Mouse (Mus musculus): Measurements from ENCODE around the gene Ezr.

The Ezr gene

GRCm38 (mm10) chr17:6789103-6789502 is 6.5 kb upstream of the Ezr start:
- peak; percentile 40 for DNase-seq

- no peak for DNase-seq
These were observed 4.7 kb upstream of the Ezr start for GRCm38 (mm10) chr17:6787241-6787640.

GRCm38 (mm10) chr17:6783756-6784357 is 1.3 kb upstream of the Ezr start:
- DNase-seq: no peak

- DNase-seq: peak; percentile 66
These were observed 550 bp upstream of the Ezr start for GRCm38 (mm10) chr17:6783006-6783661.

- peak; percentile 71 for DNase-seq
These were observed 504 bp downstream of the Ezr start for GRCm38 (mm10) chr17:6782033-6782526.

GRCm38 (mm10) chr17:6781273-6781672 is 1.3 kb downstream of the Ezr start:
- DNase-seq: no peak

GRCm38 (mm10) chr17:6780521-6781115 is 2.0 kb downstream of the Ezr start:
- DNase-seq: no peak

- no peak for DNase-seq
These were observed 3.0 kb downstream of the Ezr start for GRCm38 (mm10) chr17:6779632-6780031.

GRCm38 (mm10) chr17:6778771-6779509 is 3.6 kb downstream of the Ezr start:
- DNase-seq: peak; percentile 74

GRCm38 (mm10) chr17:6778332-6778683 is 4.3 kb downstream of the Ezr start:
- DNase-seq: peak; percentile 64

GRCm38 (mm10) chr17:6777629-6778331 is 4.8 kb downstream of the Ezr start:
- DNase-seq: no peak

- DNase-seq: no peak
These were observed 5.5 kb downstream of the Ezr start for GRCm38 (mm10) chr17:6777061-6777460.

- DNase-seq: no peak
These were observed 6.0 kb downstream of the Ezr start for GRCm38 (mm10) chr17:6776576-6776975.

GRCm38 (mm10) chr17:6776123-6776522 is 6.5 kb downstream of the Ezr start:
- no peak for DNase-seq

- no peak for DNase-seq
These were observed 6.9 kb downstream of the Ezr start for GRCm38 (mm10) chr17:6775671-6776070.

- DNase-seq: no peak
These were observed 7.4 kb downstream of the Ezr start for GRCm38 (mm10) chr17:6775221-6775620.

- no peak for DNase-seq
These were observed 9.2 kb downstream of the Ezr start for GRCm38 (mm10) chr17:6773249-6773966.

GRCm38 (mm10) chr17:6772490-6772773 is 10.2 kb downstream of the Ezr start:
- no peak for DNase-seq

GRCm38 (mm10) chr17:6771661-6772489 is 10.7 kb downstream of the Ezr start:
- peak; percentile 21 for DNase-seq

- peak; percentile 48 for DNase-seq
These were observed 13.0 kb downstream of the Ezr start for GRCm38 (mm10) chr17:6769602-6770001.

- peak; percentile 77 for DNase-seq
These were observed 14.2 kb downstream of the Ezr start for GRCm38 (mm10) chr17:6768301-6768788.
